Mouse (Mus musculus): ENCODE measurements around the gene Ptger3. TPM values are rescaled to one million over a fixed set of nuclear protein-coding genes. Genes with fewer than 3 reads are reported as not detected.

The Ptger3 gene
- polyA plus RNA-seq (2012), result 0.03 and 0.04 TPM in 2 replicates

GRCm38 (mm10) chr3:157566725-157567565 is at the start of gene Ptger3:
TSS of gene Ptger3 (plus strand) at chr3:157566892.
- Histone ChIP-seq H3K4me3 (replicated peaks) (peak within 1 kb of the TSS; percentile 50), H3K4me1 (ENCODE audit: control insufficient read depth) (peaks cover 15% of the 10 kb centered on the region), H3K9me3 (ENCODE audit: control insufficient read depth, low read length) (peaks cover 4% of the 10 kb centered on the region; the same call in 1 of the 2 replicates), H3K27me3 (ENCODE audit: control insufficient read depth) (peaks cover 35% of the 10 kb centered on the region), H3K36me3 (ENCODE audit: control insufficient read depth) (no peaks in the 10 kb centered on the region)
- no peak for TF ChIP-seq GATA1 (IDR thresholded peaks at IDR 0.05; ENCODE audit: low read length)
- no peak for TF ChIP-seq TAL1 (IDR thresholded peaks at IDR 0.05; ENCODE audit: low read length)

GRCm38 (mm10) chr3:157517992-157518391 is 48.7 kb upstream of the Ptger3 start:
- Histone ChIP-seq H3K27me3 (ENCODE audit: control insufficient read depth) (peaks cover 7% of the 10 kb centered on the region), H3K4me3 (replicated peaks) (no peak overlapping the region), H3K4me1 (ENCODE audit: control insufficient read depth) (no peaks in the 10 kb centered on the region), H3K36me3 (ENCODE audit: control insufficient read depth) (no peaks in the 10 kb centered on the region), H3K9me3 (ENCODE audit: control insufficient read depth, low read length) (no peaks in the 10 kb centered on the region)
- TF ChIP-seq TAL1 (IDR thresholded peaks at IDR 0.05; ENCODE audit: low read length) (no peak), GATA1 (IDR thresholded peaks at IDR 0.05; ENCODE audit: low read length) (no peak)

GRCm38 (mm10) chr3:157520433-157520832 is 46.3 kb upstream of the Ptger3 start:
- no peaks in the 10 kb centered on the region for H3K36me3 ChIP-seq (ENCODE audit: control insufficient read depth)
- H3K4me3 ChIP-seq (replicated peaks), result no peak overlapping the region
- no peaks in the 10 kb centered on the region for H3K4me1 ChIP-seq (ENCODE audit: control insufficient read depth)
- H3K27me3 ChIP-seq (ENCODE audit: control insufficient read depth), result peaks cover 19% of the 10 kb centered on the region
- TF ChIP-seq TAL1 (IDR thresholded peaks at IDR 0.05; ENCODE audit: low read length) (no peak), GATA1 (IDR thresholded peaks at IDR 0.05; ENCODE audit: low read length) (no peak)
- no peaks in the 10 kb centered on the region for H3K9me3 ChIP-seq (ENCODE audit: control insufficient read depth, low read length)

- TF ChIP-seq GATA1 (IDR thresholded peaks at IDR 0.05; ENCODE audit: low read length) (no peak), TAL1 (IDR thresholded peaks at IDR 0.05; ENCODE audit: low read length) (no peak)
Observed at GRCm38 (mm10) chr3:157523834-157524233, 42.9 kb upstream of the Ptger3 start.

GRCm38 (mm10) chr3:157531585-157531984 is 35.1 kb upstream of the Ptger3 start:
- TF ChIP-seq GATA1 (IDR thresholded peaks at IDR 0.05; ENCODE audit: low read length) (no peak), TAL1 (IDR thresholded peaks at IDR 0.05; ENCODE audit: low read length) (no peak)
- peaks cover 16% of the 10 kb centered on the region for H3K9me3 ChIP-seq (ENCODE audit: control insufficient read depth, low read length)
- H3K27me3 ChIP-seq (ENCODE audit: control insufficient read depth), result peaks cover 58% of the 10 kb centered on the region
- no peak overlapping the region for H3K4me3 ChIP-seq (replicated peaks)
- H3K4me1 ChIP-seq (ENCODE audit: control insufficient read depth), result peaks cover 20% of the 10 kb centered on the region
- H3K36me3 ChIP-seq (ENCODE audit: control insufficient read depth), result peaks cover 6% of the 10 kb centered on the region

More at GRCm38 (mm10) chr3:157523834-157524233, 42.9 kb upstream of the Ptger3 start:
- Histone ChIP-seq H3K36me3 (ENCODE audit: control insufficient read depth) (no peaks in the 10 kb centered on the region), H3K4me3 (replicated peaks) (no peak overlapping the region), H3K9me3 (ENCODE audit: control insufficient read depth, low read length) (no peaks in the 10 kb centered on the region), H3K27me3 (ENCODE audit: control insufficient read depth) (peaks cover 38% of the 10 kb centered on the region), H3K4me1 (ENCODE audit: control insufficient read depth) (no peaks in the 10 kb centered on the region)

GRCm38 (mm10) chr3:157533964-157534785 is 32.5 kb upstream of the Ptger3 start, which contains the start of gene Zranb2:
TSS of gene Zranb2 (plus strand) at chr3:157534160.
- Histone ChIP-seq H3K9me3 (ENCODE audit: control insufficient read depth, low read length) (peaks cover 16% of the 10 kb centered on the region), H3K4me3 (replicated peaks) (peak within 1 kb of the TSS; percentile 96), H3K36me3 (ENCODE audit: control insufficient read depth) (peaks cover 31% of the 10 kb centered on the region), H3K27me3 (ENCODE audit: control insufficient read depth) (peaks cover 43% of the 10 kb centered on the region), H3K4me1 (ENCODE audit: control insufficient read depth) (peaks cover 26% of the 10 kb centered on the region)
- TF ChIP-seq GATA1 (IDR thresholded peaks at IDR 0.05; ENCODE audit: low read length) (no peak), TAL1 (IDR thresholded peaks at IDR 0.05; ENCODE audit: low read length) (no peak)

- TF ChIP-seq GATA1 (IDR thresholded peaks at IDR 0.05; ENCODE audit: low read length) (no peak; the same call in 1 of the 2 replicates), TAL1 (IDR thresholded peaks at IDR 0.05; ENCODE audit: low read length) (no peak)
- Histone ChIP-seq H3K27me3 (ENCODE audit: control insufficient read depth) (peaks cover 35% of the 10 kb centered on the region), H3K4me3 (replicated peaks) (peak overlapping the region; percentile 96), H3K36me3 (ENCODE audit: control insufficient read depth) (peaks cover 38% of the 10 kb centered on the region), H3K4me1 (ENCODE audit: control insufficient read depth) (peaks cover 26% of the 10 kb centered on the region), H3K9me3 (ENCODE audit: control insufficient read depth, low read length) (peaks cover 16% of the 10 kb centered on the region)
Observed at GRCm38 (mm10) chr3:157534786-157535415, 31.8 kb upstream of the Ptger3 start.

GRCm38 (mm10) chr3:157549323-157549722 is 17.4 kb upstream of the Ptger3 start:
- no peaks in the 10 kb centered on the region for H3K27me3 ChIP-seq (ENCODE audit: control insufficient read depth)
- peaks cover 61% of the 10 kb centered on the region for H3K36me3 ChIP-seq (ENCODE audit: control insufficient read depth)
- no peaks in the 10 kb centered on the region for H3K9me3 ChIP-seq (ENCODE audit: control insufficient read depth, low read length)
- TF ChIP-seq GATA1 (IDR thresholded peaks at IDR 0.05; ENCODE audit: low read length), result no peak
- TF ChIP-seq TAL1 (IDR thresholded peaks at IDR 0.05; ENCODE audit: low read length), result no peak
- no peaks in the 10 kb centered on the region for H3K4me1 ChIP-seq (ENCODE audit: control insufficient read depth)
- H3K4me3 ChIP-seq (replicated peaks), result no peak overlapping the region

All from erythroblast, embryonic 14.5 days (primary cell).